Mouse (Mus musculus): ENCODE measurements around the gene Coq8a.

Coq8a gene

GRCm38 (mm10) chr1:180175167-180175566 is 24.2 kb downstream of the Coq8a start:
- no peak for DNase-seq (ENCODE audit: low spot score in 2 of 2)

- DNase-seq (ENCODE audit: low spot score in 2 of 2), result no peak
These were observed 24.7 kb downstream of the Coq8a start for GRCm38 (mm10) chr1:180174718-180175117.

GRCm38 (mm10) chr1:180173017-180173416 is 26.4 kb downstream of the Coq8a start:
- no peak for DNase-seq (ENCODE audit: low spot score in 2 of 2)

GRCm38 (mm10) chr1:180172600-180172999 is 26.8 kb downstream of the Coq8a start:
- no peak for DNase-seq (ENCODE audit: low spot score in 2 of 2)

GRCm38 (mm10) chr1:180171883-180172282 is 27.5 kb downstream of the Coq8a start:
- no peak for DNase-seq (ENCODE audit: low spot score in 2 of 2)

GRCm38 (mm10) chr1:180170071-180170470 is 29.3 kb downstream of the Coq8a start:
- no peak for DNase-seq (ENCODE audit: low spot score in 2 of 2)

GRCm38 (mm10) chr1:180169161-180169560 is 30.2 kb downstream of the Coq8a start:
- no peak for DNase-seq (ENCODE audit: low spot score in 2 of 2)

- DNase-seq (ENCODE audit: low spot score in 2 of 2), result no peak
These were observed 31.1 kb downstream of the Coq8a start for GRCm38 (mm10) chr1:180168294-180168693.

GRCm38 (mm10) chr1:180166533-180166932 is 32.9 kb downstream of the Coq8a start:
- DNase-seq (ENCODE audit: low spot score in 2 of 2), result no peak

- DNase-seq (ENCODE audit: low spot score in 2 of 2), result no peak
These were observed 36.4 kb downstream of the Coq8a start for GRCm38 (mm10) chr1:180162986-180163385.

- DNase-seq (ENCODE audit: low spot score in 2 of 2), result peak in 1 of 2 experiments; percentile 57
These were observed 37.6 kb downstream of the Coq8a start for GRCm38 (mm10) chr1:180161566-180162355.

GRCm38 (mm10) chr1:180161160-180161559 is 38.2 kb downstream of the Coq8a start:
- no peak for DNase-seq (ENCODE audit: low spot score in 2 of 2)

- DNase-seq (ENCODE audit: low spot score in 2 of 2), result no peak
These were observed 38.9 kb downstream of the Coq8a start for GRCm38 (mm10) chr1:180160545-180160944.

- no peak for DNase-seq (ENCODE audit: low spot score in 2 of 2)
These were observed 40.8 kb downstream of the Coq8a start for GRCm38 (mm10) chr1:180158648-180159047.

GRCm38 (mm10) chr1:180151191-180151590 is 48.2 kb downstream of the Coq8a start:
- no peak for DNase-seq (ENCODE audit: low spot score in 2 of 2)

- DNase-seq (ENCODE audit: low spot score in 2 of 2), result no peak
These were observed 50.8 kb downstream of the Coq8a start for GRCm38 (mm10) chr1:180148563-180148962.

GRCm38 (mm10) chr1:180148036-180148435 is 51.4 kb downstream of the Coq8a start:
- DNase-seq (ENCODE audit: low spot score in 2 of 2), result no peak

- no peak for DNase-seq (ENCODE audit: low spot score in 2 of 2)
These were observed 58.4 kb downstream of the Coq8a start for GRCm38 (mm10) chr1:180140970-180141369.

- no peak for DNase-seq (ENCODE audit: low spot score in 2 of 2)
These were observed 60.2 kb downstream of the Coq8a start for GRCm38 (mm10) chr1:180139158-180139557.

GRCm38 (mm10) chr1:180132187-180132586 is 67.2 kb downstream of the Coq8a start:
- DNase-seq (ENCODE audit: low spot score in 2 of 2), result no peak

- no peak for DNase-seq (ENCODE audit: low spot score in 2 of 2)
These were observed 68.0 kb downstream of the Coq8a start for GRCm38 (mm10) chr1:180131402-180131801.

GRCm38 (mm10) chr1:180128077-180128792 is 71.2 kb downstream of the Coq8a start:
- no peak for DNase-seq (ENCODE audit: low spot score in 2 of 2)

GRCm38 (mm10) chr1:180118233-180118632 is 81.2 kb downstream of the Coq8a start:
- DNase-seq (ENCODE audit: low spot score in 2 of 2), result no peak
